ENCODE assay signal across 9 mouse cellular contexts in genomic region chr2:131812480-131813137, GRCm38 (mm10). TPM values are rescaled to one million over a fixed set of nuclear protein-coding genes. Genes with fewer than 3 reads are reported as not detected.
DNase-seq lines count a peak whose midpoint lies in the region; ATAC-seq and TF ChIP-seq lines count a peak whose summit lies in the region.
"Had no signal": no experiment of that assay in that cellular context is flagged by ENCODE, and none has a peak within 500 bp of the region (broad histone marks: within the 10 kb centered on the region; RNA-seq: fewer than 3 reads in every experiment).

No protein-coding gene starts in this region.

- peak; percentile 93 for ATAC-seq in embryonic facial prominence, embryonic 14.5 days (ENCODE audit: low read depth)
- ATAC-seq in heart, embryonic 14.5 days (ENCODE audit: insufficient number of reproducible peaks, insufficient read depth, low FRiP score, low read depth), result peak; percentile 45
- ATAC-seq in liver, embryonic 16.5 days (ENCODE audit: low read depth), result 0 out of 2 replicates have a peak, but pooled peaks have one; percentile 37
- ATAC-seq in neutrophil, adult 5-6 weeks (ENCODE audit: extremely low read depth, insufficient number of reproducible peaks, low FRiP score, poor library complexity, severe bottlenecking), result 0 out of 2 replicates have a peak, but pooled peaks have one; percentile 16

- TF ChIP-seq CTCF in E14TG2a.4 (conservative IDR thresholded peaks at IDR 0.05; ENCODE audit: low read length), result peak; percentile 64
- TF ChIP-seq CTCF in bone marrow, adult 2 months (IDR thresholded peaks at IDR 0.05; ENCODE audit: control insufficient read depth, insufficient read depth, low read length), result peak; percentile 51; the same call in 1 of the 2 replicates

- H3K4me3 ChIP-seq in E14TG2a.4 (replicated peaks; ENCODE audit: low read length), result no peak overlapping the region
- no peak overlapping the region for H3K4me3 ChIP-seq in bone marrow, adult 2 months (replicated peaks; ENCODE audit: control insufficient read depth, low read depth, low read length)
- no peak overlapping the region for H3K4me3 ChIP-seq in embryonic facial prominence, embryonic 14.5 days (ENCODE audit: low read depth, low read length)
- no peak overlapping the region for H3K4me3 ChIP-seq in heart, embryonic 14.5 days (ENCODE audit: control insufficient read depth in 1 of 2, insufficient read depth in 1 of 2, low read depth in 1 of 2, low read length in 2 of 2)
- no peak overlapping the region for H3K4me3 ChIP-seq in liver, embryonic 16.5 days (ENCODE audit: low read depth, low read length)
- H3K4me3 ChIP-seq: heart, embryonic 15.5 days had no signal

- peak; percentile 79 for DNase-seq in embryonic facial prominence, embryonic 14.5 days (ENCODE audit: low spot score)
- DNase-seq in kidney, postnatal 14 days, result peak; percentile 85
- peak; percentile 38 to 45 for DNase-seq in thymus, postnatal 36 days

- H3K4me2 ChIP-seq in embryonic facial prominence, embryonic 14.5 days (ENCODE audit: low read depth, low read length), result no peak overlapping the region
- no peak overlapping the region for H3K4me2 ChIP-seq in heart, embryonic 14.5 days (ENCODE audit: low read length)
- H3K4me2 ChIP-seq in liver, embryonic 16.5 days (ENCODE audit: low read depth, low read length), result no peak overlapping the region
- H3K4me2 ChIP-seq: heart, embryonic 15.5 days had no signal

- peaks cover 11% of the 10 kb centered on the region for H3K27me3 ChIP-seq in E14TG2a.4 (ENCODE audit: insufficient read depth, low read length)
- peaks cover 11% of the 10 kb centered on the region; the same call in 1 of the 2 replicates for H3K27me3 ChIP-seq in embryonic facial prominence, embryonic 14.5 days (replicated peaks; ENCODE audit: control insufficient read depth, insufficient read depth, low read length)
- peaks cover 17% of the 10 kb centered on the region; the same call in 1 of the 2 replicates for H3K27me3 ChIP-seq in heart, embryonic 14.5 days (ENCODE audit: control insufficient read depth, insufficient read depth, low read length)
- peaks cover 4% of the 10 kb centered on the region; the same call in 1 of the 2 replicates for H3K27me3 ChIP-seq in liver, embryonic 16.5 days (ENCODE audit: control insufficient read depth, insufficient read depth, low read depth, low read length)

- H3K9ac ChIP-seq in embryonic facial prominence, embryonic 14.5 days (ENCODE audit: low read depth, low read length), result no peak overlapping the region
- no peak overlapping the region for H3K9ac ChIP-seq in heart, embryonic 14.5 days (ENCODE audit: low read length)
- H3K9ac ChIP-seq in liver, embryonic 16.5 days (ENCODE audit: low read depth, low read length), result no peak overlapping the region
- H3K9ac ChIP-seq: heart, embryonic 15.5 days had no signal

- no peaks in the 10 kb centered on the region for H3K9me3 ChIP-seq in E14TG2a.4 (ENCODE audit: low read length)
- no peaks in the 10 kb centered on the region for H3K9me3 ChIP-seq in embryonic facial prominence, embryonic 14.5 days (ENCODE audit: control insufficient read depth, low read length)
- no peaks in the 10 kb centered on the region for H3K9me3 ChIP-seq in heart, embryonic 14.5 days (ENCODE audit: control insufficient read depth, low read length)
- H3K9me3 ChIP-seq in liver, embryonic 16.5 days (replicated peaks; ENCODE audit: control insufficient read depth, low read length), result no peaks in the 10 kb centered on the region
- H3K9me3 ChIP-seq: heart, embryonic 15.5 days had no signal

- TF ChIP-seq POLR2A in bone marrow, adult 2 months (IDR thresholded peaks at IDR 0.05; ENCODE audit: borderline replicate concordance, control insufficient read depth, low read depth, low read length), result no peak

- WGBS in bone marrow, adult 2 months, result 16% methylated on average over 23 of the region's 23 CpGs
- WGBS in embryonic facial prominence, embryonic 14.5 days, result 18% methylated on average over 23 of the region's 23 CpGs
- WGBS in heart, embryonic 14.5 days, result 18% methylated on average over 23 of the region's 23 CpGs
- WGBS in liver, embryonic 16.5 days (ENCODE audit: insufficient replicate concordance), result 15% methylated on average over 23 of the region's 23 CpGs

- peaks cover 40% of the 10 kb centered on the region for H3K4me1 ChIP-seq in E14TG2a.4 (replicated peaks; ENCODE audit: low read depth, low read length)
- H3K4me1 ChIP-seq in bone marrow, adult 2 months (ENCODE audit: control insufficient read depth, insufficient read depth, low read length), result no peaks in the 10 kb centered on the region
- H3K4me1 ChIP-seq in embryonic facial prominence, embryonic 14.5 days (ENCODE audit: control insufficient read depth, insufficient read depth, low read length), result peaks cover 7% of the 10 kb centered on the region
- no peaks in the 10 kb centered on the region for H3K4me1 ChIP-seq in heart, embryonic 14.5 days (ENCODE audit: control insufficient read depth in 2 of 2, insufficient read depth in 2 of 2, low read length in 2 of 2)
- no peaks in the 10 kb centered on the region for H3K4me1 ChIP-seq in liver, embryonic 16.5 days (ENCODE audit: control insufficient read depth, low read depth, low read length)

- no peaks in the 10 kb centered on the region for H3K36me3 ChIP-seq in E14TG2a.4 (ENCODE audit: insufficient read depth, low read length)
- H3K36me3 ChIP-seq in embryonic facial prominence, embryonic 14.5 days (ENCODE audit: control insufficient read depth, insufficient read depth, low read length), result no peaks in the 10 kb centered on the region
- H3K36me3 ChIP-seq in heart, embryonic 14.5 days (ENCODE audit: control insufficient read depth, insufficient read depth, low read length), result no peaks in the 10 kb centered on the region
- no peaks in the 10 kb centered on the region for H3K36me3 ChIP-seq in liver, embryonic 16.5 days (ENCODE audit: control insufficient read depth, insufficient read depth)
- H3K36me3 ChIP-seq: heart, embryonic 15.5 days had no signal

- no peak overlapping the region for H3K27ac ChIP-seq in bone marrow, adult 2 months (ENCODE audit: control insufficient read depth, insufficient read depth, low read depth, low read length, poor library complexity)
- no peak overlapping the region for H3K27ac ChIP-seq in embryonic facial prominence, embryonic 14.5 days (replicated peaks; ENCODE audit: low read depth, low read length)
- no peak overlapping the region for H3K27ac ChIP-seq in heart, embryonic 14.5 days (replicated peaks in 1 of 2; ENCODE audit: control insufficient read depth in 1 of 2, insufficient read depth in 1 of 2, low read depth in 2 of 2, low read length in 2 of 2)
- no peak overlapping the region for H3K27ac ChIP-seq in liver, embryonic 16.5 days (ENCODE audit: low read length)
- H3K27ac ChIP-seq: heart, embryonic 15.5 days had no signal

RNA-seq across cellular contexts. Expression of gene Erv3, which starts 46.9 kb away (rescaled TPM):
- not detected in 2 replicates for polyA plus RNA-seq in bone marrow, adult 2 months (2011; ENCODE audit: insufficient read depth, insufficient read length, low replicate concordance, missing spikeins)
- not detected in 2 replicates for polyA plus RNA-seq in embryonic facial prominence, embryonic 14.5 days (2014; fragmentation: Nextera tagmentation; extraction: Ambion mirVana)
- not detected in 2 replicates for polyA plus RNA-seq in heart, embryonic 14.5 days (2014; fragmentation: Nextera tagmentation; extraction: Ambion mirVana)
- not detected in 2 replicates for polyA plus RNA-seq in liver, embryonic 16.5 days (2015; fragmentation: Nextera tagmentation; extraction: Ambion mirVana)
- not detected in 2 replicates for total RNA-seq in neutrophil, adult 5-6 weeks (2017)
- polyA plus RNA-seq: heart, embryonic 15.5 days had no signal

Comparison
In these comparisons a context has a peak if more than half of its experiments do, and no peak if none do; other contexts are left out.
1. ATAC-seq: peak in every context shown above with its lines; median percentile 93 in embryonic facial prominence, embryonic 14.5 days; 45 in heart, embryonic 14.5 days; 37 in liver, embryonic 16.5 days; 16 in neutrophil, adult 5-6 weeks.